Mouse (Mus musculus) liver, embryonic 13.5 days (tissue): Measurements from ENCODE around the gene Eif4enif1. TPM values are rescaled to one million over a fixed set of nuclear protein-coding genes. Genes with fewer than 3 reads are reported as not detected.
"Not testable (repeated sequence)": the region's sequence is repeated elsewhere in the genome, so short reads cannot be mapped to it uniquely, and the experiment has no call there.

Source experiments
- ATAC-seq: fragments of 200-750 bp; cut with Nextera tagmentation; 2 replicates; pipeline ENCODE4 v1.8.0; 2017; ENCODE audit warnings: low read depth, mild to moderate bottlenecking, moderate number of reproducible peaks, moderate library complexity
- DNase-seq: peaks from one replicate; pipeline ENCODE4 v3.0.0; 2022
- H3K27ac ChIP-seq: fragments of 300-500 bp; sonication (generic); 2 replicates; pipeline ENCODE4 v1.5.1; 2015; ENCODE audit warnings: moderate library complexity, mild to moderate bottlenecking, inconsistent platforms
- H3K27me3 ChIP-seq: fragments of 300-500 bp; sonication (generic); 2 replicates; pipeline ENCODE4 v1.6.1; 2015; ENCODE audit warnings: mild to moderate bottlenecking, inconsistent platforms
- H3K36me3 ChIP-seq: fragments of 300-500 bp; sonication (generic); 2 replicates; pipeline ENCODE4 v1.6.1; 2015; ENCODE audit warnings: mild to moderate bottlenecking, inconsistent platforms
- H3K4me1 ChIP-seq: fragments of 300-500 bp; sonication (generic); replicated peaks from 2 replicates; pipeline ENCODE4 v1.6.1; 2015; ENCODE audit warnings: inconsistent platforms
- H3K4me2 ChIP-seq: fragments of 300-500 bp; sonication (generic); 2 replicates; pipeline ENCODE4 v1.6.1; 2015; ENCODE audit warnings: inconsistent platforms, mild to moderate bottlenecking, moderate library complexity
- H3K4me3 ChIP-seq: fragments of 300-500 bp; sonication (generic); replicated peaks from 2 replicates; pipeline ENCODE4 v1.5.1; 2015; ENCODE audit warnings: mild to moderate bottlenecking, inconsistent platforms
- H3K9ac ChIP-seq: fragments of 300-500 bp; sonication (generic); 2 replicates; pipeline ENCODE4 v1.6.1; 2015; ENCODE audit warnings: mild to moderate bottlenecking, inconsistent platforms
- H3K9me3 ChIP-seq: fragments of 300-500 bp; sonication (generic); replicated peaks from 2 replicates; pipeline ENCODE4 v1.6.1; 2016; ENCODE audit warnings: inconsistent platforms
- WGBS: fragments of 180-500 bp; shearing (Covaris S2); methylation state at CpG from one replicate; pipeline ENCODE4 v1.1.7; 2015; ENCODE audit not compliant: insufficient replicate concordance; 5-methylcytosine and 5-hydroxymethylcytosine counted together
- polyA plus RNA-seq: library from polyadenylated mRNA; unstranded; fragments of >200 nt; fragmentation: Nextera tagmentation; extraction: Ambion mirVana; gene quantifications from 2 replicates; pipeline ENCODE4 v1.2.1, GENCODE M21; 2015

The Eif4enif1 gene
- polyA plus RNA-seq, 1 experiment from 2014 or later, result 22.0 TPM

DNA sequence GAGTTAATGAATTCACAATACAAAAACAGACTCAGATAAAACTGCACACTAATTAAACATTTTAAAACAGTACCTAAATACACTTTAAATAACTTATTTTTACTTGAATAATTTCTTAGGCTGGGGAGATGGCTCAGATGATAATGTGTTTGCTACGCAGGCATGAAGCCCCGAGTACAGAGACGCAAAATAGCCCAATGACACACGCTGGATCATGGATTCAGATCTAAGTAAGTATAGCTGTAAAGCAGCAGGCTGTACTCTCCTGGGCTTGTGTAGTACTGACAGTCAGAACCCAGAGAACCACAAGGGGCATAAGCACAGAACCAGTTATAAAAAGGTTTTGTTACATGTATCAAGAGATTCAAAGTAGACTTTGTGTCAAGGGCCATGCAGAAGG, 35.1 kb upstream of the Eif4enif1 start:
- DNase-seq, H3K36me3 ChIP-seq, H3K4me2 ChIP-seq, ATAC-seq, H3K27ac ChIP-seq, H3K9ac ChIP-seq, H3K4me1 ChIP-seq, H3K4me3 ChIP-seq, H3K9me3 ChIP-seq, H3K27me3 ChIP-seq: not testable (repeated sequence)
- 82% methylated on average over 4 of the region's 4 CpGs for WGBS

DNA sequence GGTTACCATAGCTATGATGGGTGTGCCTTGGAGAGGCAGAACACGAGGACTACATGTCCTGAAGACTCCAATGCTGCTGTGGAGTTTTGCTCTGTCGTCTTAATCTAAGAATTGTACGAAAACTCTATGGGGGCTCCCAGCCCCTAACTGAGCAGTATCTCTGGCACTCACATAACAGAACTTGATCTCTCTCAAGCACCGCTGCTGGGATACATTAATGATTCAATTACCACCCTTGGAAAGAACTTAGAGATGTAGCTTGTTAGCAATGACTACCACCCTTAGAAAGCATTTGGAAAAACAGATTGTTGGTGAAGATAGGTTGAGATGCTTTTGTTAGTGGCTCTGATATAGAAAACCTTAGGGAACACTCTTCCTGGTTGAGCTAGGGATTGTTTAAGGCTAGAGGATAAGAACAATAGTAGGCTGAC, 34.6 kb upstream of the Eif4enif1 start:
- H3K27me3 ChIP-seq, H3K4me2 ChIP-seq, H3K4me1 ChIP-seq, DNase-seq, H3K27ac ChIP-seq, H3K4me3 ChIP-seq, H3K36me3 ChIP-seq, H3K9me3 ChIP-seq, ATAC-seq, H3K9ac ChIP-seq: not testable (repeated sequence)
- 59% methylated on average over 4 of the region's 4 CpGs for WGBS

DNA sequence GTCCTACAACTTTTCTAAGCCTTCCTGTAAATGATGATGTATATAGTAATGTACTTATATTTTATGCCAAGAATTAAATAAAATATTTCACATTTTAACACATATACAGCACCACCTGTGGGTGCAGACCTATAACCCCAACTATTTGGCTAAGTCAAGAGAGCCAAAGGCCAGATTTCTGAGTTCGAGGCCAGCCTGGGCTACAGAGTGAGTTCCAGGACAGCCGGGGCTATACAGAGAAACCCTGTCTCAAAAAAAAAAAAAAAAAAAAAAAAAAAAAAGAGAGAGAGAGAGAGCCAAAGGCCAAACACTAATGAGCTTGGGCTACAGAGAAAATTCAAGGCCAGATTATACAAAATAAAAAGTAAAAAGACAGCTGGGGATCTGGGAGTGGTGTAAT, 33.1 kb upstream of the Eif4enif1 start:
- WGBS, result 49% methylated on average over 2 of the region's 2 CpGs
- not testable (repeated sequence) for H3K4me1 ChIP-seq, H3K9ac ChIP-seq, H3K27ac ChIP-seq, H3K36me3 ChIP-seq, H3K9me3 ChIP-seq, H3K4me3 ChIP-seq, H3K4me2 ChIP-seq, DNase-seq, H3K27me3 ChIP-seq
- ATAC-seq, result peak; percentile 26; the same call in 1 of the 2 replicates

DNA sequence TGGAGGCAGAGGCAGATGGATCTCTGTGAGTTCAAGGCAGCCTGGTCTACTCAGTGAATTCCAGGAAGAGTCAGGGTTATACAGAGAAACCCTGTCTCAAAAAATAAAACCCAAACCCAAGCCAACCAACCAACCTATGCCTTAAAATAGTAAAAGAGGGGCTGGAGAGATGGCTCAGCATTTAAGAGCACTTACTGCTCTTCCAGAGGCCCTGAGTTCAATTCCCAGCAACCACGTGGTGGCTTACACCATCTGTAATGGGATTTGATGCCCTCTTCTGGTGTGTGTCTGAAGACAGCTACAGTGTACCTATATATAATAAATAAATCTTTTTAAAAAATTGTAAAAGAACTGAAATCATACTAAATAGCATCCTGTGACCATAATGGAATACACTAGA, 30.3 kb upstream of the Eif4enif1 start:
- H3K4me2 ChIP-seq, H3K9ac ChIP-seq, H3K9me3 ChIP-seq, H3K27me3 ChIP-seq, H3K36me3 ChIP-seq, H3K4me3 ChIP-seq, H3K4me1 ChIP-seq, H3K27ac ChIP-seq, ATAC-seq: not testable (repeated sequence)
- DNase-seq, result peak; percentile 25
- WGBS, result 46% methylated on average over 1 of the region's 1 CpGs

GRCm38 (mm10) chr11:3172526-3172925, 29.7 kb upstream of the Eif4enif1 start:
- not testable (repeated sequence) for H3K36me3 ChIP-seq, H3K9ac ChIP-seq, H3K27ac ChIP-seq, H3K9me3 ChIP-seq, H3K4me2 ChIP-seq, ATAC-seq, H3K4me3 ChIP-seq, H3K27me3 ChIP-seq, H3K4me1 ChIP-seq, DNase-seq
- whole genome bisulfite sequencing, result 57% methylated on average over 6 of the region's 6 CpGs

DNA sequence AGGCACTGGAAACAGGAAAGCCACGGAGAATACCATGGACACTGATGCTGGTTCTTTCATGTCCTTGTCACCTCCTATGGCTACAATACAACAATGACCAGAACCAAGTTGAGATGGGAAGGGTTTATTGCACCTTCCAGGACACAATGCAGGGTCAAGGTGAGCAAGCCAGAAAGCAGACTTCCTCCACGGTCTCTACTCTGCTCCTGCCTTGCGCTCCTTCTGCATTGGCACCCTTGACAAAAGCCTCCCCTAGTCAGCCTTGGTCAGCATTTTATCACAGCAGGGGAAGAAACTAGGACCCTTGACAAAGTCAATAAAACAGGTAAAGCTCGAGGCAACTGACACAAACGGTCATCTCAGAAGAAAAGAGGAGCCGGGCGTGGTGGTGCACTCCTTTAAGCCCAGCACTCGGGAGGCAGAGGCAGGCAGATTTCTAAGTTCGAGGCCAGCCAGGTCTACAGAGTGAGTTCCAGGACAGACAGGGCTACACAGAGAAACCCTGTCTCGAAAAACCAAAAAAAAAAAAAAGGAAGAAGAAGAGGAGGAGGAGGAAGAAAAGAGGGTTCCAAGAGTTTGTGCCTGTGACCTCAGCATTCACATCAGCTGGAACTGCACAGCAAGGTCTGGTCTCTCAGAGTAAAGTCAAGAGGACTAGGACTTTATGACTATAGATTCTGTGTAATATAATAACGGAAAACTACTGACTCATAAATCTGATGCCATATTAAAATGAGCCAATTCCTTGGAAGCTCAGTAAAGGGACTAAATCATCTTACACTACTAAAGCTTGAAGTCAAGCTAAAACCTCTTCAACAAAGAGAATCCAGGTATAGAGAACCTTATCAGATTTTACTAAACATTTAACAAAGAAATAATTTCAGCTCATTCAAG, 28.5 kb upstream of the Eif4enif1 start:
- peak; percentile 29 for DNase-seq
- not testable (repeated sequence) for H3K27me3 ChIP-seq, H3K9ac ChIP-seq, H3K36me3 ChIP-seq, H3K9me3 ChIP-seq, H3K4me1 ChIP-seq, H3K27ac ChIP-seq, H3K4me3 ChIP-seq, H3K4me2 ChIP-seq
- peak; percentile 46 for ATAC-seq
- WGBS, result 70% methylated on average over 11 of the region's 11 CpGs

GRCm38 (mm10) chr11:3178968-3179725, 23.0 kb upstream of the Eif4enif1 start:
- H3K9me3 ChIP-seq, H3K4me1 ChIP-seq, H3K4me2 ChIP-seq, ATAC-seq, H3K27ac ChIP-seq, H3K36me3 ChIP-seq, H3K4me3 ChIP-seq, DNase-seq, H3K27me3 ChIP-seq, H3K9ac ChIP-seq: not testable (repeated sequence)
- 75% methylated on average over 6 of the region's 6 CpGs for WGBS

GRCm38 (mm10) chr11:3179726-3180092, 22.5 kb upstream of the Eif4enif1 start:
- DNase-seq, H3K4me1 ChIP-seq, H3K4me3 ChIP-seq, H3K36me3 ChIP-seq, H3K9me3 ChIP-seq, H3K27ac ChIP-seq, ATAC-seq, H3K27me3 ChIP-seq, H3K9ac ChIP-seq, H3K4me2 ChIP-seq: not testable (repeated sequence)
- 75% methylated on average over 7 of the region's 7 CpGs for WGBS

- not testable (repeated sequence) for H3K36me3 ChIP-seq, DNase-seq, H3K4me3 ChIP-seq, H3K27ac ChIP-seq, H3K9ac ChIP-seq, H3K4me1 ChIP-seq, ATAC-seq, H3K27me3 ChIP-seq, H3K9me3 ChIP-seq, H3K4me2 ChIP-seq
- WGBS, result 64% methylated on average over 6 of the region's 6 CpGs
Measured at GRCm38 (mm10) chr11:3180510-3181160, 21.6 kb upstream of the Eif4enif1 start.

DNA sequence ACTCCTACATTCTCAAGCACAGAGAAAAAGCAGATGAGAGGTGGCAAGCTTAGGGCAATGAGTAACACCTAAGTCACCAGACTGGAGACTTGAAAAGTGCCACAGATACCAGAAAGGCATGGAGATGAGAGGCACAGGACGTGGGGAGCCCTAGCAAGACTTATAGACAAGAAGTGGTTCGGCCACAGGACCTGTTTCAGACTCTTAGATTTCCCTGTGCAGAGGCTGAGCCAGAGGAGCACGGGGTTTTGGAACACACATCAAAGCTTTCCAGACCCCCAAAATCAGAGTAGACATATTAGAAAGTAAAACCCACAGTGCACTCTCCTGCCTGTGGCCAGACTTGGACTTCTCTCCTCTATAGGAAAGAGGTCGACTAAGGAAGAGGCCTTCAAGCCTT, 20.9 kb upstream of the Eif4enif1 start:
- H3K9ac ChIP-seq, H3K27ac ChIP-seq, H3K9me3 ChIP-seq, H3K4me3 ChIP-seq, H3K36me3 ChIP-seq, ATAC-seq, H3K27me3 ChIP-seq, H3K4me2 ChIP-seq, H3K4me1 ChIP-seq: not testable (repeated sequence)
- peak; percentile 42 for DNase-seq
- WGBS, result 28% methylated on average over 4 of the region's 4 CpGs

GRCm38 (mm10) chr11:3181971-3182370, 20.2 kb upstream of the Eif4enif1 start:
- not testable (repeated sequence) for H3K4me1 ChIP-seq, H3K27ac ChIP-seq, H3K9me3 ChIP-seq, H3K4me2 ChIP-seq, H3K27me3 ChIP-seq, ATAC-seq, H3K36me3 ChIP-seq, H3K4me3 ChIP-seq, H3K9ac ChIP-seq, DNase-seq
- WGBS, result 65% methylated on average over 1 of the region's 1 CpGs
